Mouse (Mus musculus): ENCODE measurements around the gene Psme1.

Psme1 gene

GRCm38 (mm10) chr14:55575302-55575701 is 2.6 kb upstream of the Psme1 start, which contains the start of gene Fitm1:
TSS of gene Fitm1 (plus strand) at chr14:55575617.
- DNase-seq, result no peak

- DNase-seq, result no peak
These were observed 2.2 kb upstream of the Psme1 start for GRCm38 (mm10) chr14:55575711-55576110.

GRCm38 (mm10) chr14:55576376-55576775 is 1.5 kb upstream of the Psme1 start:
- no peak for DNase-seq

GRCm38 (mm10) chr14:55578668-55579269 is 846 bp downstream of the Psme1 start:
- peak; percentile 53 for DNase-seq

- DNase-seq, result no peak
These were observed 1.9 kb downstream of the Psme1 start for GRCm38 (mm10) chr14:55579511-55580496.

GRCm38 (mm10) chr14:55580731-55581130 is 2.8 kb downstream of the Psme1 start:
- DNase-seq, result no peak

GRCm38 (mm10) chr14:55581981-55582681 is 4.2 kb downstream of the Psme1 start:
- DNase-seq, result no peak

GRCm38 (mm10) chr14:55584303-55584701 is 6.4 kb downstream of the Psme1 start:
- DNase-seq, result no peak

- peak; percentile 46 for DNase-seq
These were observed 7.0 kb downstream of the Psme1 start, which contains the start of gene Emc9 for GRCm38 (mm10) chr14:55584702-55585565. TSS of gene Emc9 (minus strand) at chr14:55585302.

- DNase-seq, result no peak
These were observed 7.6 kb downstream of the Psme1 start for GRCm38 (mm10) chr14:55585566-55585960.

- DNase-seq, result no peak
These were observed 8.2 kb downstream of the Psme1 start for GRCm38 (mm10) chr14:55586149-55586548.

GRCm38 (mm10) chr14:55589271-55589670 is 11.3 kb downstream of the Psme1 start:
- DNase-seq, result no peak

- DNase-seq, result no peak
These were observed 12.0 kb downstream of the Psme1 start for GRCm38 (mm10) chr14:55589771-55590448.

- DNase-seq, result peak; percentile 86
These were observed 12.9 kb downstream of the Psme1 start, which contains the start of gene Psme2 for GRCm38 (mm10) chr14:55590748-55591330. TSS of gene Psme2 (minus strand) at chr14:55591113.

GRCm38 (mm10) chr14:55591331-55591891 is 13.5 kb downstream of the Psme1 start, which contains the start of gene Rnf31:
TSS of gene Rnf31 (plus strand) at chr14:55591708.
- DNase-seq, result peak; percentile 85

- no peak for DNase-seq
These were observed 14.3 kb downstream of the Psme1 start for GRCm38 (mm10) chr14:55592226-55592625.

GRCm38 (mm10) chr14:55596036-55596690 is 18.2 kb downstream of the Psme1 start:
- DNase-seq, result peak; percentile 42

GRCm38 (mm10) chr14:55598521-55599390 is 20.8 kb downstream of the Psme1 start:
- no peak for DNase-seq

- no peak for DNase-seq
These were observed 25.3 kb downstream of the Psme1 start, which contains the start of gene Irf9 for GRCm38 (mm10) chr14:55603271-55603632. TSS of gene Irf9 (plus strand) at chr14:55603571.
